Mouse (Mus musculus) kidney, postnatal 25 days (tissue): Measurements from ENCODE around the gene Zfp692.

Source experiments
- DNase-seq, 2 experiments: peaks; one replicate each; pipeline ENCODE4 v3.0.0; 2021; ENCODE audit warnings: mixed read lengths in 2 of 2

The Zfp692 gene

DNA sequence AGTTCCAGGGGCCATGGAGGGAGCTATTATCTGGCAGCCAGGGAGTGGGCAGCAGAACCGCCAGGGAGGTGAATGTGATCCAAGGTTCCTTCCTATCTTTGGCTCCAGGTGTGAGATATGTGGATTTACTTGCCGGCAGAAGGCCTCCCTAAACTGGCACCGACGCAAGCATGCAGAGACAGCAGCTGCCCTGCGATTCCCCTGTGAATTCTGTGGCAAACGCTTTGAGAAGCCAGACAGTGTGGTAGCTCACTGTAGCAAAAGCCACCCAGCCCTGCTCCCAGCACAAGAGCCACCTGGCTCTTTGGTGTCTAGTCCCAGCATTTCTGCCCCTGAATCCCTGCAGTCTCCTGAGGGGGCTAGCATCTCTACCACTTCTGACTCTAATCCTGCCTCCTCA lies 7.2 kb downstream of the Zfp692 start:
- DNase-seq = no peak

DNA sequence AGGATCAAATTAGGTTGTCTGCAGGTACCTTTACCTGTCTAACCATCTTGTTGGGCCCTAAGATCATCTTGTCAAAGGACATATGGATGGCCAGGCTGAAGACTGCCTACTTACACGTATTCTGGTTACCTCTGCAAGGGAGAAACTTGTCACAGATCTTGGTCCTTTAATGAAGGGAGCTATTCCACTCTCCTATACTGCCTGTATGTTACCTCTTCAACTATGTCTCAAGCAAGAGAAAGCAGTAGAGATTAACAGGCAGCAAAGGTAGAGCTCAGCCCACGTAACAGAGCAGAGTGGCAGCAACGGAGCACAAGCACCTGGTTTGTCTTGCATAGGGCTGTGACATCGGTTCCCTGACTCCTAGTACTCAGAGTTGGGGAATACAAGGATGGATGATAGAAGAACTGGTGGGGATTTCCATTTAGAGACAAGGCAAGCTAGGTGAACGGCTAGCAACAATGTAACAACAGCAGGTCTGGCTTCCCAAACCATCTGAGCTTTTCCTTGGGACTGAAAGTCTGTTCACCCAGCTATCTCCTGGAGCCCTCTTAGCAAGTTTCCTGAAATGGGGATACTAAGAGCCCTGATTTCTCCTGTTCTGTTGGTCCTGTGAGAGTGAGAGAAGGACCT lies 8.8 kb downstream of the Zfp692 start:
- no peak for DNase-seq

DNA sequence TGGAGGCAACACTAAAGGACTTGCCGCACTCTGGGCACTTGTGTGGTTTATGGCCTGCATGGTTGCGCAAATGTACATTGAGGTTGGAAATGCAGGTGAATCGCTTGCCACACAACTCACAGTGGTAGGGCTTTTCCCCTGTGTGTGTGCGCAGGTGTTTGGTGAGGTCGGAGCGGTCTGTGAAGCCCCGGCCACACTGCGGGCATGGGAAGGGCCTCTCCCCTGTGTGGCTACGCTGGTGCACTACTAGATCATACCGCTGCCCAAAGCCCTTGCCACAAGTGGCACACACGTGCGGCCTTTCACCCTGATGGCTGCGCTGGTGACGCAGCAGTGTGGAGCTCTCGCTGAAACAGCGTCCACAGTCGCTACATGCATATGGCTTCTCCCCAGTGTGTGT lies 9.5 kb downstream of the Zfp692 start:
- DNase-seq = no peak

DNA sequence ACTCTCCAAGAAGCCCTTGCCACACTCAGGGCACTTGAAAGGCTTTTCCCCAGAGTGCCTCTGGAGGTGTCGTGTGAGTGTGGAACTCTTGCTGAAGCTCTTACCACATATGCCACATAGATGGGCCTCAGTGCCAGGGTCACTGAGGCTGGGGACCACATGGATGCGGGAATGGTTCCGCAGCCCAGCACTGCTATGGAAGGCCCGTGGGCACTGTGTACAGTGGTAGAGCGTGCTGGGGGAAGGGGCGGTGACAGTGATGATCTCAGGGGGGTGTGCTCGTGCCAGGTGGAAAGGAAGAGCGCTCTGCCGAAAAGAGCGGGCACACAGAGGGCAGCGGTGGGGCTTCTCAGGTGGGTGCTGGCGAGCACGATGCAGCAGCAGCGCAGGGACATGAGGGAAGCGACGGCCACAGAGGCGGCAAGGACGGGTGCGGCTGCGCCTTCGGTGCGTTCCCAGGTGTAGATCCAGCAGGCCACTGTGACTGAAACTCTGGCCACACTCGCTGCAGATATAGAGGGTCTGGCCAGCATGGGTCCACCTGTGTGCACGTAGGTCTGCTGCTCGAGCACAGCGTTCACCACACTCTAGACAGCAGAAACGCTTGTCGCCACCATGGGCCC lies 10.0 kb downstream of the Zfp692 start:
- no peak for DNase-seq

DNA sequence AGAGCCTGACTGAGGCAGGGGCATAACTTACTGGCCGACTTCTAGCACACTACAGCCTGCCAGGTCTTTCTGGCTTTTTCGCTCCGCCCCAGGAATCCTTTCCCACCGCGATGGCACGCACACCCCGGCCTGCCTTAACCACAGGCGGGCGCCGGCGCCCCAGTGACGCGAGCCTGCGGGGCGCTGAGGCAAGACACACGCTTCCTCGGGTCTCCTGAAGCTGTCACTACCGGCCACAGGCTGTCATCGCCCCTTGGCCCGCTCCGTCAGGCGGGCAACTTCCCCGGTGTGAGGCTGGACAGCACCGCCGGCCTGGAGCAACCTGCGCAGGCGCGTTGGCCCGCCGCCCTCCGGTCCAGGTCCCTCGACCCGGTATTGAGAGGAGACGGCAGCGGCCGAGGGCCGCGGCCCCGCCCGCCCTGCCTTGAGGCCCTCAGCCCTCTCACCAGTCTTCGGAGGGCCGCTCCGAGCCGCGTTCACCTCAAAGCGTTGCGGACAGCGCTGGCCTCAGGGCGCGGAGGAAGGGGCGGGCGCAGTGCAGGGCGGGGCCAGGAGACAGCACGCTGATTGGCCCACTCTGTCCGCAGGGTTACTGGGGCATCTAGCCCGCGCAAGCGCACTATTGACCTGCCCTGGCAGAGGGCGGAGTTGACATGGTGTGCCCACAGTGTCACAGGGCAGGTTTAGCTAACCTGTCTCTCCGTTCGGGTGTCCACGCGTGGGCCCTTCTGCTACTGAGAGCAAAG lies 16.1 kb downstream of the Zfp692 start:
- peak; percentile 98 to 99 for DNase-seq

DNA sequence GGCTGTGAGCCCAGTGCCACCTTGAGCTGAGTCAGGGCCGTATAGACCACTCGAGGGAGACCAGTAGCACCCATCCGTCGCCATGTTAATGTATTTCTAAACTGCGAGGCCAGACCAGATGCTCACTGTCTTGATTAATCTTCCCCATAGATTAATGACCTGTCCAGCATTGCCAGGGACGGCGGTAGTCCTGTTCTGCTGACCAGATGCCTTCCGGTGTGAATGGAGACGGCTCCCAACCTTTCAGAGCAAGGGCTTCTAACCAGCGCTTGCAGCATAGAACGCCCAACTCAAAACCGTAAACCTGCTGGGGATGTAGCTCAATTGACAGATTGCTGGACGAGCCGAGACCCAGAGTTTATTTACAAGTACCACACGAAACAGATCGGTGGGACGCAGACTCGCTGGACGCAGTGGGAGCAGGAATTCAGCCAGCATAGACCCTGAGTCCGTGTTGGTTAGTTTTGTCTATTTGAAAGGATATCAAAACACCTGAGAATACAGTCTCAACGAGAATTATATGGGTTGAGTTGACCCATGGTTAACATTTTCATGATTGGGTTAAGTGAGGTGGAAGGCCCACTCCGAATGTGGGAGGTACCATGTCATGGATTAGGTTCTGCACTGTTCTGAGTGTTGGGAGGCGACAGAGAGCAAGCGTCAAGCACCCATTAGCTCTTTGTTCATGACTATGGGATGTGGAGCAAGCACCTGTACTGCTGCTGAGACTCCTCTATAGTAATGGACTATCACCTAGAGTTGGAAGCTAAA lies 16.9 kb downstream of the Zfp692 start:
- DNase-seq = no peak

DNA sequence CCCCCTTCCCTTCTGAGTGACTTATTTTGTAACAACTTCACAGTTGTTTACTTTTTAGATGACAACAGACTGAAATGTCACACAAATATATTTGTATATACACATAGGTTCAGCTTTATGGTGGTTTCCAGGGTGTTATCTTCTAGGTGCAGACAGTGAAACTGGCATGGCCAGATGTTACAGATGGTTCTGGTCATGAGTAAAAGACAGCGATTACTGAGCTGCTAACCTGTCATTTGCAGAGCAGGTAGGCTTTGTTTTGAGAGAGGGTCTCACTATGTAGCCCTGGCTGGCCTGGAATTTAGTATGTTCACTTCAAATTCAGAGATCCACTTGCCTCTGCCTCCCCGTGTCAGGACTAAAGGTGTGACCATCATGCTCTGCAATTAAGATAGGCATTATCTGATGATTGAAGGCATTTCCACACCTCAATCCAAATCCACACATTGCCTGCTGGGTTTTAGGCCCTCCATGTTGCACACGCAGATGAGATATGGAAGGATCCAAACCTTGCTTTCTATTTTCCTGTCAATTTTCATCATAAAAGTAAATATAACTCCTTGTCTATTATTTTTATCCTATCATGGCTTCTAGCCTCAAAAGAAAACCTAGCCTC lies 17.9 kb downstream of the Zfp692 start:
- no peak for DNase-seq

DNA sequence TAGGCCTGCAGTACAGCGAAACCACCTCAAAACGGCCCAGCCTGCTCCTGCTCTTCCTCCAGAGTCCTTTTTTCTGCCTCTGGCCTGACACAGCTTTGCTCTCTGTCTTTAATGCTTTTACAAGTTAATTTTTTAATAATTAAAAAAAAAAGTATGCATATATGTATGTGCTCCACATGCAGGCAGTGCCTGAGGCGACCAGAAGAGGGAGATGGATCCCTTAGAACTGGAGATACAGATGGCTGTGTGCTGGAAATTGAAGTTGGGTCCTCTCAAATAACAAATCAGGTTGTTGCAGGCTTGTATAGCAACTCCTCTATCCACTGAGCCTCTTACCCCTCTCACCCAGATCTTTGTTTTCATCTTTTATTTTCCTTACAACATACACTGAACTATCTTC lies 19.9 kb downstream of the Zfp692 start:
- DNase-seq = no peak

GRCm38 (mm10) chr11:58329906-58330275 lies 23.0 kb downstream of the Zfp692 start:
- DNase-seq = no peak

GRCm38 (mm10) chr11:58330276-58331148 lies 23.6 kb downstream of the Zfp692 start, which contains the start of the genes Zfp672 and Sh3bp5l:
Gene Zfp672 (minus strand): TSS chr11:58330339.
Gene Sh3bp5l (plus strand): TSS chr11:58330724.
- peak; percentile 93 to 94 for DNase-seq

GRCm38 (mm10) chr11:58331149-58331495 lies 24.3 kb downstream of the Zfp692 start:
- DNase-seq = no peak

DNA sequence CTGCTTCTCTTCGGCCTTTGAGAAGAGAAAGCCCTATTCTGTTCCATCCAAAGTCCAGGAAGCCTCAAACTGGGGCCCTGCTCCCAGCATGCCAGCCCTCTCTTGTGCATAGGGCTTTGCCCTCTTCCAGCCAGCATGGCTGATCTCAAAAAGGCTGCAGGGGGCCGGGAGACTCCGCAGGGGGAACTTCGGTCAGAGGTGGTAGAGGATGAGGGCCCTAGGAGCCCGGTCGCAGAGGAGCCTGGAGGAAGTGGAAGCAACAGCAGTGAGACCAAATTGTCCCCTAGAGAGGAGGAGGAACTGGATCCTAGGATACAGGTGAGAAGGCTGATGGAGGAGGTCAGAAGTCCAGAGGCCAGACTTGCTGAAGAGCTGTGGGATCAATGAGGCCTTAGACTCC lies 24.7 kb downstream of the Zfp692 start:
- DNase-seq = no peak

GRCm38 (mm10) chr11:58334746-58335145 lies 27.9 kb downstream of the Zfp692 start:
- DNase-seq = peak; percentile 78 to 88

DNA sequence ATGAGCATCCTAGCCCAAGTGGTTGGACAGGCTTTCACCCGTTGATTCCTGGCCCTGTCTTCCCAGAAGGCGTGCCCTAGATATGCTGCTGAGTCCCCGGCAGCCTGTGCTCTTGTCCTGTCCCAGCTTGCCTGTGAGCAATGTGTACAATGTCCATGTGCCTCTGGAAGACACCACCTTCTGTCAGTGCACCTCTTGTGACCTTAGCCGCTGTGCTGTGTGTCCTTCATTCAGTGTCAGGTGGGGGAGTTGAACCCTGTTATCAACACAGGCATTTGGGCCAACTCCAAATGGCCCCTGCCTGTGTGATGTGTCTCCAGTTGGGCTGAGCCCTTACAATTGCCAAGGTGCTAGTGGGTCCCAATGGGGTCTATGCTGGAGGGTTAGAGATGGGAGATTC lies 39.9 kb downstream of the Zfp692 start:
- DNase-seq = no peak

- no peak for DNase-seq
Observed at GRCm38 (mm10) chr11:58350628-58351027, 43.8 kb downstream of the Zfp692 start.

- no peak for DNase-seq
Observed at GRCm38 (mm10) chr11:58351179-58351578, 44.3 kb downstream of the Zfp692 start.

- DNase-seq = no peak
Observed at GRCm38 (mm10) chr11:58352681-58353548, 46.0 kb downstream of the Zfp692 start.

- no peak for DNase-seq
Observed at GRCm38 (mm10) chr11:58353709-58354108, 46.8 kb downstream of the Zfp692 start.

GRCm38 (mm10) chr11:58354476-58354875 lies 47.6 kb downstream of the Zfp692 start:
- DNase-seq = no peak

- DNase-seq = no peak
Observed at GRCm38 (mm10) chr11:58354927-58355326, 48.1 kb downstream of the Zfp692 start.

- DNase-seq = no peak
Observed at GRCm38 (mm10) chr11:58357042-58357441, 50.2 kb downstream of the Zfp692 start.
